Mouse (Mus musculus) gastrocnemius, postnatal 25 days (tissue): ENCODE measurements around the gene Irf2bp2. TPM values are rescaled to one million over a fixed set of nuclear protein-coding genes. Genes with fewer than 3 reads are reported as not detected.
"Not testable (repeated sequence)": the region's sequence is repeated elsewhere in the genome, so short reads cannot be mapped to it uniquely, and the experiment has no call there.

ENCODE experiments used
- DNase-seq: peaks from one replicate; pipeline ENCODE4 v3.0.0; 2022
- total RNA-seq, 2 experiments: library from RNA; stranded (reverse); gene quantifications; 1 replicate in 1 of 2; 2 replicates in 1 of 2; pipeline ENCODE4 v1.2.3; 2021

The Irf2bp2 gene
- total RNA-seq, 2 experiments from 2014 or later: 19.0 to 35.9 TPM

GRCm38 (mm10) chr8:126602641-126603040, 8.9 kb upstream of the Irf2bp2 start:
- no peak for DNase-seq

GRCm38 (mm10) chr8:126601325-126601724, 7.5 kb upstream of the Irf2bp2 start:
- no peak for DNase-seq

GRCm38 (mm10) chr8:126600816-126601243, 7.0 kb upstream of the Irf2bp2 start:
- DNase-seq: no peak

GRCm38 (mm10) chr8:126600388-126600787, 6.6 kb upstream of the Irf2bp2 start:
- DNase-seq: not testable (repeated sequence)

GRCm38 (mm10) chr8:126599297-126599696, 5.5 kb upstream of the Irf2bp2 start:
- DNase-seq: no peak

- no peak for DNase-seq
Observed at GRCm38 (mm10) chr8:126598218-126598617, 4.4 kb upstream of the Irf2bp2 start.

- DNase-seq: peak; percentile 5
Observed at GRCm38 (mm10) chr8:126596721-126597120, 2.9 kb upstream of the Irf2bp2 start.

GRCm38 (mm10) chr8:126596097-126596634, 2.4 kb upstream of the Irf2bp2 start:
- peak; percentile 85 for DNase-seq

- peak; percentile 90 for DNase-seq
Observed at GRCm38 (mm10) chr8:126595204-126596061, 1.6 kb upstream of the Irf2bp2 start.

- peak; percentile 99 for DNase-seq
Observed at GRCm38 (mm10) chr8:126594481-126595000, 755 bp upstream of the Irf2bp2 start.

GRCm38 (mm10) chr8:126592771-126593571, 815 bp downstream of the Irf2bp2 start:
- no peak for DNase-seq

- DNase-seq: peak; percentile 64
Observed at GRCm38 (mm10) chr8:126592381-126592770, 1.4 kb downstream of the Irf2bp2 start.

- peak; percentile 65 for DNase-seq
Observed at GRCm38 (mm10) chr8:126591821-126592268, 1.9 kb downstream of the Irf2bp2 start.

- peak; percentile 72 for DNase-seq
Observed at GRCm38 (mm10) chr8:126591141-126591820, 2.5 kb downstream of the Irf2bp2 start.

GRCm38 (mm10) chr8:126590599-126590998, 3.2 kb downstream of the Irf2bp2 start:
- no peak for DNase-seq

- DNase-seq: peak; percentile 74
Observed at GRCm38 (mm10) chr8:126590024-126590529, 3.7 kb downstream of the Irf2bp2 start.

GRCm38 (mm10) chr8:126589507-126590023, 4.2 kb downstream of the Irf2bp2 start:
- DNase-seq: no peak

GRCm38 (mm10) chr8:126588636-126589506, 4.9 kb downstream of the Irf2bp2 start:
- no peak for DNase-seq

- DNase-seq: no peak
Observed at GRCm38 (mm10) chr8:126587836-126588503, 5.8 kb downstream of the Irf2bp2 start.
